Mouse (Mus musculus): Measurements from ENCODE around the gene Ilk. TPM values are rescaled to one million over a fixed set of nuclear protein-coding genes. Genes with fewer than 3 reads are reported as not detected.

Ilk gene
- polyA plus RNA-seq (2015; fragmentation: Nextera tagmentation; extraction: Ambion mirVana) = 352 TPM in 2 replicates

DNA sequence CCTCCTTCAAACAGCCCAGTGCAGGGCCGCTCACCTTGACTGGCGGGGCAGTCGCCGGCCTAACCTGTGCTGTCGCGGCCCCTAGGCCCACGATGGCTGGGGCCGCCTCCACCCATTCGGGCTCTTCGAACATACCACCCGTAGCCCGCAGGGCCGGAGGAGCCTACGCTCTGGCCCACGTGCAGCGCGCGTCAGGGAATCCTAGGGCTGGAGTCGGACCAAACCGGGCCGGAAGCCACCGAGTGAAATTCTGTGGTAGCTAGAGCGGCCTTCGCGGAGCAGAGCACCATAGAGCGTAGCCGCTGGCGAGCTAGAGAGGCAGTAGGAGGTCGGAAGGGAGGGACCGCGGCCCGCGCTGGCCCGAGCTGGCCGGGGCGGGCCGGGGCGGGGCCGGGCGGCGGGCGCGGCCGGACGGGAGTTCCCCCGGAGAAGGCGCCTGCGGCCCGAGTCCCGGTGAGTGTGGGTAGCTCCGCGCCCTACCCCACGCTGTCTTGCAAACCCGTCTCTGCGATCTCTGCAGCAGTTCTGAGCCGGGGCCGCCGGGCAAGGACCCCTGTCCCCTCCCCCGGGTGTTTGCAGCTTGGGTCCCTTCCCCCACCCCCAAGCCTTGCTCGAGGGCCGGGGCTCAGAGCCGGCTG, at the start of gene Ilk:
Gene Ilk (plus strand): TSS at position 329 of the 638 bp plus-strand sequence.
- H3K36me3 ChIP-seq = peaks cover 35% of the 10 kb centered on the region
- no peaks in the 10 kb centered on the region for H3K27me3 ChIP-seq (replicated peaks)
- no peaks in the 10 kb centered on the region for H3K9me3 ChIP-seq
- H3K9ac ChIP-seq = peak within 1 kb of the TSS; percentile 88
- H3K4me3 ChIP-seq (replicated peaks) = peak within 1 kb of the TSS; percentile 77
- ATAC-seq (ENCODE audit: insufficient read depth, low FRiP score, low read depth) = peak; percentile 99
- peaks cover 14% of the 10 kb centered on the region; the same call in 1 of the 2 replicates for H3K4me1 ChIP-seq
- peak within 1 kb of the TSS; percentile 89 for H3K27ac ChIP-seq
- WGBS = under 1% methylated on average over 62 of the region's 62 CpGs
- H3K4me2 ChIP-seq = peak within 1 kb of the TSS; percentile 68

DNA sequence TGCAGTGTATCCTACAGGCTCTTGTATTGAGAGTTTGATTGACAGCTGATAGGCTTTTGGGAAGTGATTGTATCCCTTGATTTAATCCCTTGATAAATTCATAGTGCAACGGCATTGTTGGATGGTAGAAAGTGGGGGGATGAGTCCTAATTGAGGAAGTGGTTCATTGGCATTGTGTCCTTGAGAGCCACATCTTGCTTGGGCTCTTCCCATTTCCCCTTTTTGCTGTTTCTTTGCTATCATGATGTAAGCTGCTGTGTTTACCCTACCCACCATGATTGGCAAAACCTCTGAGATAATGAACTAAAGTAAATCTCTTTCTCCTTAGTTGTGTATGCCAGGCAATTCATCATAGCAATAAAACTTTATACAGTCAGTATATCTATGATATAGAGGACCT, 45.5 kb upstream of the Ilk start:
- Histone ChIP-seq H3K4me1 (no peaks in the 10 kb centered on the region), H3K36me3 (no peaks in the 10 kb centered on the region), H3K9ac (no peak overlapping the region), H3K4me2 (no peak overlapping the region), H3K4me3 (replicated peaks) (no peak overlapping the region), H3K27ac (no peak overlapping the region), H3K27me3 (replicated peaks) (no peaks in the 10 kb centered on the region), H3K9me3 (no peaks in the 10 kb centered on the region)
- no peak for ATAC-seq (ENCODE audit: insufficient read depth, low FRiP score, low read depth)
- whole genome bisulfite sequencing = 63% methylated on average over 1 of the region's 1 CpGs

DNA sequence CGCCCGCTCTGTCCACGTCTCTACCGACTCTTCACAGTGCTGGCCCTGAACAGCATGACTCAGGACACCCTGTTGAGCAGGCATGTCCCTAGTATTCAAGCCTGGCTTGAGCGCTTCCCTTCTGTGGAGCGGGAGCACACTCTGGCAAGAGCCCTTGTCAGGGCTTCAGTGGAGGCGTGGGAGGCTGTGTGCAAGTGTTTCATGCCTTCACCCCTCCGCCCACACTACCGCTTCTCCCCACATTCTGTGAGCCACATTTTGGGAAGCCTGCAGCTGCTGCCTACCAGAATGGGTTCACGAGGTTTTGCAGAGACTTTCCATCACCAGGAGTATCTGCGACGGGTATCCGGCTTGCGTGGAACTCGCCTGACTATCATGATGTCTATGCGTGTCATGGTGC, 33.2 kb upstream of the Ilk start:
- Histone ChIP-seq H3K4me2 (no peak overlapping the region), H3K27me3 (replicated peaks) (no peaks in the 10 kb centered on the region), H3K9me3 (no peaks in the 10 kb centered on the region), H3K4me3 (replicated peaks) (no peak overlapping the region), H3K4me1 (no peaks in the 10 kb centered on the region), H3K27ac (no peak overlapping the region), H3K36me3 (no peaks in the 10 kb centered on the region), H3K9ac (no peak overlapping the region)
- ATAC-seq (ENCODE audit: insufficient read depth, low FRiP score, low read depth) = no peak
- 85% methylated on average over 16 of the region's 16 CpGs for WGBS

DNA sequence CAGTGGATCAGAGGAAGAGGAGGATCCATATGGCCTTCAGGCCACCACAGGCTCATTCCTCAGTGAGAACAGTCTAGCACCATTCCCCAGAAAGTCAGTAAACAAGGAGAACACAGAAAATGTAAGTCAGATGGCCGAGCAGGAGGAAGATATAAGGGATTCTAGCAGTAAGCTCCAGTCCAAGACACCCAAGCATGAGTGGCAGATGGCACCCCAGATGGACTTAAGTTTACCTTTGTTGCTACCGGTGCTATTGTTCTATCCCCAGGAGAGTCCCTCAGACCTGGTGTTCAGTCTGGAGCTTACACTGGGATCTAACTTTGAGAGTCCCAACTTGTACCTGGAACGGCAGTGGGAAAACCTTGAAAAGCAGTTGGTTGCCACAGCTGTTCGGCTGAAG, 32.6 kb upstream of the Ilk start:
- WGBS = 82% methylated on average over 4 of the region's 4 CpGs
- H3K4me1 ChIP-seq = no peaks in the 10 kb centered on the region
- H3K27me3 ChIP-seq (replicated peaks) = no peaks in the 10 kb centered on the region
- H3K36me3 ChIP-seq = no peaks in the 10 kb centered on the region
- H3K4me3 ChIP-seq (replicated peaks) = no peak overlapping the region
- no peaks in the 10 kb centered on the region for H3K9me3 ChIP-seq
- H3K4me2 ChIP-seq = no peak overlapping the region
- no peak overlapping the region for H3K9ac ChIP-seq
- no peak overlapping the region for H3K27ac ChIP-seq
- no peak for ATAC-seq (ENCODE audit: insufficient read depth, low FRiP score, low read depth)

DNA sequence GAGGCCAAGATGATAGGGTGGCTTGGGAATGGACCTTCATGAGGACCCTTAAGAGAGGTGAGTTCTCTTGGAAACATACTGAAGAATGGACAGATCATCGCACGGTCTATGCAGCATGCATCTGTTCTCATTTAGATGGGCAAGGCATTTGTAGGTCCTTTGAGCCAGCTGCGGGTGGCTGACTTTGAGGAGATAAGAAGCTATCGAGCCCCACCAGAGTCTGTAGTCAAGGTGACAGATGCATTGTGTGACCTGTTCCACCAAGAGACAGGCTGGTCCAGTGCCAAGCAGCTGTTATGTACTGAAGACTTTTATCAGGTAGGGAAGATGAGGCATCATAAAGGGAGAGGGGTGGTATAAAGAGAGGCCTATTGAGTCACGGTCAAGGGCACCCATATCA, 27.7 kb upstream of the Ilk start:
- 85% methylated on average over 5 of the region's 5 CpGs for WGBS
- H3K36me3 ChIP-seq = no peaks in the 10 kb centered on the region

DNA sequence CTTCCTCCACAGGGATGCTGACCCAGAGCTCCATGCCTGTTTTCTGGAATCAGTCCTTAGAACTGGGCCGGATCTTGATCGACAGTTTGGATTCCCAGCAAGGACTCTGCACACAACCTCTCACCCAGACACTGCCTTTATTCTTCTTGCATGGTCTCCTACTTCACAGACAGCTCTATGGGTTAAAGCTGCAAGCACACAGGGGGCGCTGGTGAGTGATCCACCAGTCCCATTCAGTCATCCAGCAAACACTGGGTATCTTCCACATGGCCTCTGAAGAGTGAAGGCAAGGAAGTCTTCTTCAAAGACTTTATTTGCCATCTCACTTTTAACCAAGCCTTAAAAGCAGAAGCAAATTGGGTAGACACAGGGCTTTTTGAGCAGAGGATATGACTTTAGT, 21.0 kb upstream of the Ilk start:
- no peak for ATAC-seq (ENCODE audit: insufficient read depth, low FRiP score, low read depth)
- Histone ChIP-seq H3K4me2 (no peak overlapping the region), H3K4me3 (replicated peaks) (no peak overlapping the region), H3K9ac (no peak overlapping the region), H3K27me3 (replicated peaks) (no peaks in the 10 kb centered on the region), H3K27ac (no peak overlapping the region), H3K36me3 (no peaks in the 10 kb centered on the region), H3K4me1 (no peaks in the 10 kb centered on the region), H3K9me3 (no peaks in the 10 kb centered on the region)
- 50% methylated on average over 3 of the region's 3 CpGs for WGBS

More for the DNA sequence above, 27.7 kb upstream of the Ilk start:
- no peaks in the 10 kb centered on the region for H3K9me3 ChIP-seq
- H3K27me3 ChIP-seq (replicated peaks) = no peaks in the 10 kb centered on the region
- H3K4me1 ChIP-seq = no peaks in the 10 kb centered on the region
- ATAC-seq (ENCODE audit: insufficient read depth, low FRiP score, low read depth) = no peak
- no peak overlapping the region for H3K9ac ChIP-seq
- H3K4me3 ChIP-seq (replicated peaks) = no peak overlapping the region
- no peak overlapping the region for H3K27ac ChIP-seq
- H3K4me2 ChIP-seq = no peak overlapping the region

DNA sequence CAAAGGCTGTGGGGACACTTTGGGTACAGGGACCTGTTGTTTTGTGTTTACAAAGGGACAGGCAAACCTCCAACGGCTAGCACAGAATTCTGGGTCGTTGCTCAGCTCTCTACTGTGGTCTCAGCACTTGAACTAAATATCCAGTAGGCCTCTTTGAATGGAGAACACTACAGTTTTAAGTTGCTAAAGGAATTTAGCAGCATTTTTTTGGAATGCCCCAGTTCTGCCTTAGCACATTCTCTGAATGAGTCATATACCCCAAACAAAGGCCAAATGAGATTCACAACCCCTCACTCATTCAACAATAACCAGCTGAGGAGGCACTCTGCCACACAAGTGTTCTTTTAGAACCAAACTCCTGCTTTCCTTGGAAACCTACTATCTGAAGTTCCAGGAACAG, 14.5 kb upstream of the Ilk start:
- Histone ChIP-seq H3K4me2 (no peak overlapping the region), H3K9me3 (no peaks in the 10 kb centered on the region), H3K27ac (no peak overlapping the region), H3K27me3 (replicated peaks) (no peaks in the 10 kb centered on the region), H3K4me3 (replicated peaks) (no peak overlapping the region), H3K36me3 (no peaks in the 10 kb centered on the region), H3K4me1 (no peaks in the 10 kb centered on the region), H3K9ac (no peak overlapping the region)
- ATAC-seq (ENCODE audit: insufficient read depth, low FRiP score, low read depth) = no peak
- 71% methylated on average over 2 of the region's 2 CpGs for WGBS

DNA sequence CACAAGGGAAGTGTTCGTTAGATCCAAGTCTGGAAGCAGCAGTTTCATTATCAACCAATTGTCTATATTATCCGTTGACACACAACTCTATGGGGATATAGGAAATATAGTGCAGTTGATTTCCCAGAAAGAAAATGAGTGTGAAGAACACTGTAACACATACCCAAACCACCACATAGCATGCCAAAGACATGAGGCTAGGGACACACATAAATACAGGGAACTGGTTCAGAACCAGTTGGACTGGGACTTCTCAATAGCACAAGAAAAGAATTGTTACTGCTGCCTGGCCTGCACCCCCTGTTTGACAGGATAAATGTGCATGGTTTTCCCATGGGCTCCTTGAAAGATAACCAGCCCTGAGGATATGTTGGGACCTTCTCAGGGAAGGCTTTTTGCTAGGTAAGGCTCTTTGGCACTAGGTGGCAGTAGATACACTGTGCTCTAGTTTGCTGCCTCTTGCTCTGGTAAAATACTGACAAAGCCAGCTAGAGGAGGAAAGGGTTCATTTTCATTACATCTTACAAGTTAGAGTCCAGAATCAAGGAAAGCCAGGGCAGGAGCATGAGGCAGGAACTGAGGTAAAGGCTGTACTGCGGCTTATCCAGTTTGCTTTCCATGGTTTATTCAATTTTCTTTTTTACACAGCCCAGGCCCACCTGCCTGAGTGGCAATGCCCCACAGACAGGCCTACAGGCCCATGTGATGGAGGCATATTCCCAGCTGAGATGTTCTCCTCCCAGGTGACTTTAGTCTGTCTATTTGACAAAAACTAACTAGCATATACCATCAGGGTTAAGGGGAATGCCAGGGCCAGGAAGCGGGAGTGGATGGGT, 10.0 kb upstream of the Ilk start:
- no peak overlapping the region for H3K27ac ChIP-seq
- no peaks in the 10 kb centered on the region for H3K27me3 ChIP-seq (replicated peaks)
- 0 out of 2 replicates have a peak, but pooled peaks cover 6% of the 10 kb centered on the region for H3K36me3 ChIP-seq
- H3K9ac ChIP-seq = no peak overlapping the region
- no peaks in the 10 kb centered on the region for H3K4me1 ChIP-seq
- 80% methylated on average over 4 of the region's 4 CpGs for WGBS
- no peak overlapping the region for H3K4me2 ChIP-seq
- no peak; the same call in 1 of the 2 replicates for ATAC-seq (ENCODE audit: insufficient read depth, low FRiP score, low read depth)
- H3K9me3 ChIP-seq = no peaks in the 10 kb centered on the region
- H3K4me3 ChIP-seq (replicated peaks) = no peak overlapping the region

DNA sequence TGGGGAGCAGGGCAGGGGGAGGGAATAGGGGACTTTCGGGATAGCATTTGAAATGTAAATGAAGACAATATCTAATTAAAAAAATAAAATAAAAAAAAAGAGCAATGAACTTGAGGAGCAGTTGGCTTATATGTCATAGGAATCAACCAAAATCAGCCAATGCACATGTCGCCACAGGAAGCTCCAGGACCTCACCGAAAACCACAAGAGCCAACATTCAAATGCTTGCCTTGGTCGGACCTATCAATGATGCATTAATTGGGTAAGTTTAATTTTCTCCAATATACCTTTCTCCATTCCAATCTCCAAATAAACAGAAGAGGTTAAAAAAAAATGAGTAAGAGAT, 9.4 kb upstream of the Ilk start:
- Histone ChIP-seq H3K9ac (no peak overlapping the region), H3K9me3 (no peaks in the 10 kb centered on the region), H3K4me2 (no peak overlapping the region), H3K4me1 (no peaks in the 10 kb centered on the region), H3K36me3 (0 out of 2 replicates have a peak, but pooled peaks cover 10% of the 10 kb centered on the region), H3K27ac (no peak overlapping the region), H3K4me3 (replicated peaks) (no peak overlapping the region), H3K27me3 (replicated peaks) (no peaks in the 10 kb centered on the region)
- no peak for ATAC-seq (ENCODE audit: insufficient read depth, low FRiP score, low read depth)
- 90% methylated on average over 4 of the region's 4 CpGs for WGBS

DNA sequence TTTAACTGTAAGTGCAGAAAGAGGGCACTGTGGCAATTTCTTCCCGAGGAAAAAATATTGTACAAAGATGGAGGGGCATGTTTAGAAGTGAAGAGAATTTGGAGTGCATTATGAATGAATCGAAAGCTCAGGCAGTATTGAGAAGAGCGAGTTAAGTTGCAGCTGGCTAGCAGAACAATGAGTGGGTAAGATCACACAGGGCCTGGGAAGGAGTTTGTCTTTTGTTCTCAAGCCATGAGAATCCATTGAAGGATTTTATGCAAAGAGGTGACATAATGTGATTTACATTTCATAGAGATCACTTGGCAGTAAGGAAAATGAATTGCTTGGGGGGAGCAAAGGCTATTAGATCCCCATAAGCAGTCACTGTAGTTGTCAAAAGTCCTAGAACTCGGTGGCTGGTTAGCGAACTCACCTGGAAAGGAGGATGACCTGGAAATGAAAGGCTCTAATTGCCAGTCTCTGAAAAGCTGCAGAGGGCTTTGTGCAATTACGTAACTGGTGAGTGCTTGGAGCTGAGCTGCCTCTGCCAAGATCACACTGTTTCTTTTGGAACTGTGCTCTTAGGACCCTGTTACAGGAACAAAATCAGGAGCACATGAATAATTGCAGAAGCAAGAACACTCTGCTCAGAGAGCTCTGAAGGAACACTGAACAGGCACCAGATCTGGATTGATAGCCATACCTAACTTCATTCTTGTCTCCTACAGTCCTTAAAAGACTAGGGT, 7.5 kb upstream of the Ilk start:
- Histone ChIP-seq H3K9me3 (no peaks in the 10 kb centered on the region), H3K4me2 (no peak overlapping the region), H3K27me3 (replicated peaks) (no peaks in the 10 kb centered on the region), H3K36me3 (peaks cover 26% of the 10 kb centered on the region), H3K27ac (no peak overlapping the region), H3K4me1 (peaks cover 2% of the 10 kb centered on the region; the same call in 1 of the 2 replicates), H3K9ac (no peak overlapping the region), H3K4me3 (replicated peaks) (no peak overlapping the region)
- no peak for ATAC-seq (ENCODE audit: insufficient read depth, low FRiP score, low read depth)
- 78% methylated on average over 6 of the region's 6 CpGs for WGBS

DNA sequence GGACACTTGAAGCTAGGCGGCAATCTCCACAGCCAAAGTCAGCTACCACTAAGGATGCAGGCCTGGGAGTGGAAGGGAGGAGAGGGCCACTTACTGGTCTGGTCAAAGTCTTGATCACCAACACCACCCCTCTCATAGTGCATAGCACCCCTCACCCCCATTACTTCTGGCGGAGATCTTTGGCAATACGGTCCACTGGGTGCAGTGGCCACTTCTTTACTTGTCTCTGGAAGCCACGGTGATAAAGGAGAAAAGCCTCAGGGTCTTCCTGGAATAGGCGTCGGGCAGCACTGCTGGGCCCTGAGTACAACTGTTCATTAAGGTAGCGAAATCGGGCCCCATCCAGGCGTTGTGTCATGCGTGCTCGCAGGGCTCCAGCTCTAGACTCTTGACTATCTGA, 2.6 kb upstream of the Ilk start:
- Histone ChIP-seq H3K36me3 (peaks cover 31% of the 10 kb centered on the region), H3K4me1 (peaks cover 11% of the 10 kb centered on the region; the same call in 1 of the 2 replicates), H3K9me3 (no peaks in the 10 kb centered on the region), H3K27ac (no peak overlapping the region), H3K4me3 (replicated peaks) (no peak overlapping the region), H3K4me2 (no peak overlapping the region), H3K9ac (no peak overlapping the region), H3K27me3 (replicated peaks) (no peaks in the 10 kb centered on the region)
- 93% methylated on average over 11 of the region's 11 CpGs for WGBS
- ATAC-seq (ENCODE audit: insufficient read depth, low FRiP score, low read depth) = no peak

DNA sequence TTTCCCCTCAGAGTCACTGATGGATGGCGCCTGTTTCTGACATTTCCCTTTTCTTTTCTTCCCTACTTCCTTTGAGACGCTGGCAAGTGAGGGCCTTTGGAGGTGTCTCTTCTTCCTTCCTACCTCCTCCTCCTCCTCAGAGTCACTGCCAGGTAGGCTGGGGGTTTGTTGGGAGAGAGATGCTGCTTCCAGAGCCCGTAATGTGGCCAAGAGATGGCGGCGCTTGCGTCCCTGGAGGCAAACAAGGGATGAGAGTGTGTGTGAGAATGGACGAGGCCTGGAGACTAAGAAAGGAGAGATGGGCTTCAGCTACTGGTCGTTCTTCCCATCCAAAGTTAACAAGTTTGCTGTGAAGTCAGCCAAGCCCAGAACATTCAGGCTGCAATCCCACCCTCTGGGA, 1.6 kb upstream of the Ilk start:
- Histone ChIP-seq H3K9ac (no peak overlapping the region), H3K27ac (no peak overlapping the region), H3K4me1 (peaks cover 14% of the 10 kb centered on the region; the same call in 1 of the 2 replicates), H3K36me3 (peaks cover 27% of the 10 kb centered on the region), H3K4me3 (replicated peaks) (no peak overlapping the region), H3K4me2 (0 out of 2 replicates have a peak overlapping the region, but pooled peaks have one; percentile 68), H3K9me3 (no peaks in the 10 kb centered on the region), H3K27me3 (replicated peaks) (no peaks in the 10 kb centered on the region)
- ATAC-seq (ENCODE audit: insufficient read depth, low FRiP score, low read depth) = no peak
- WGBS = 84% methylated on average over 8 of the region's 8 CpGs

Measured in stomach, embryonic 15.5 days (tissue).